Mouse (Mus musculus): ENCODE measurements around the gene 4933415A04Rik.

DNA sequence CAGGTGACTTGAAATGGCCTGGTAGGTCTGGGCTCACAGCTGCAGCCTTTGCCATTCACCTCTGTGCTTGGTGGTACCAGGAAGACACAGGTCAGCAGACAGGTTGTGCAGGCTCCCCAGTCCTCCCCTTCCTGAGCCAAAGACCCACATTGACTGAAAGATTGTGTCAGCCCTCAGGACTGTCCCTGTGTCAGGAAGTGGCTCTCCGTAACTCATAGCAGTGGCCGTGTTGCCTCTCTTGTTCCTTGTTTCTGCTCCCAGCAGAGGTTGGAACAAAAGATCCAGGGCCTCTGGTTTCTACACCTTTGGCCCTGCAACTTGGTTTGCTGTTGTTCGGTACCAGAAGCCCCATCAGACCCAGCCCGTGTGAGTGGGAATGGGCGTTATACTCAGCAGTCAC lies 17.7 kb upstream of the 4933415A04Rik start:
- no peak for TF ChIP-seq CTCF (IDR thresholded peaks at IDR 0.05; ENCODE audit: low read depth, low read length)
- no peak for TF ChIP-seq GATA1 (IDR thresholded peaks at IDR 0.05; ENCODE audit: borderline replicate concordance, low read length)
- TF ChIP-seq TAL1 (conservative IDR thresholded peaks at IDR 0.05; ENCODE audit: low read depth, low read length): no peak
- no peak for TF ChIP-seq POLR2AphosphoS5 (IDR thresholded peaks at IDR 0.05; ENCODE audit: insufficient replicate concordance, low read depth, low read length)
- TF ChIP-seq GATA2 (IDR thresholded peaks at IDR 0.05; ENCODE audit: borderline replicate concordance, low read depth, low read length): no peak
